Mouse (Mus musculus): ENCODE measurements around the gene Rfx7. TPM values are rescaled to one million over a fixed set of nuclear protein-coding genes. Genes with fewer than 3 reads are reported as not detected.
A peak's percentile ranks its signal among the peaks of the same experiment; 100 is the strongest.
"Not testable (repeated sequence)": the region's sequence is repeated elsewhere in the genome, so short reads cannot be mapped to it uniquely, and the experiment has no call there.

The Rfx7 gene
- polyA plus RNA-seq, 1 experiment: 54.6 TPM

DNA sequence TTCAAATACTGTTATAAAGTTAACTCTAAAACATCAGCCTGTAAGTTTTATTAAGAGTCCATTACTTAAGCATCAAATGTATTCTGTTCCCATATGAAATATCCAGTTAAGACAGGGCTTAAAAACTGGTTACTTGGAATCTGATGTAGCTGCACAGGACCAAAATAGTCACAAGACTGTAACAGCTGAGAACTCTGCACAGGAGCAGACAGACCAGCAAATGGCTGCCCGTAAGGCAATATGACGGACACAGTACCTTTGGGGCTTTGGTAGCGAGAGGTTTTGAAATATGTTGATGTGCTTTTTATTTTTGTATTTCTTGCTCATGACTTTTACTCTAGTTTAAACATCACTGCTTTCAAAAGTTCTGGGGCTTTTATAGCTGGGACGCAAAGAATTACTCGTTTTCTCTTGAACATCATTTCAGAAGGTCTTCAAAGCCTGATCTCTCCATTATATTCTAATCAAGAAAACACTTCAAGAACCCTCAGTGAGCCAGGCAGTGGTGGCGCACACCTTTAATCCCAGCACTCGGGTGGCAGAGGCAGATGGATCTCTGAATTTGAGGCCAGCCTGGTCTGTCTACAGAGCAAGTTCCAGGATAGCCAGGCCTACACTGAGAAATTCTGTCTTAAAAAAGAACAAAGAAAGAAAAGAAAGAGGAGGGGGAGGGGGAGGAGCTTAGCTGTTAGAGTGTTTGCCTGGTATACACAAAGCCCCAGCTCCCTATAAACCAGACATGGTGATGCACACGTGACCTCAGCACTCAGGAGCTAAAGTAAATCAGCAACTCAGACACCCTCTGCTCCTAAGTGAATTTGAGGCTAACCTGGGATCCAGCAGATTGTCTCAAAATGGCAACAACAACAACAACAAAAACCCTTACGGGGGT lies 107.2 kb downstream of the Rfx7 start:
- no peak for TF ChIP-seq POLR2A (IDR thresholded peaks at IDR 0.05; ENCODE audit: insufficient read depth, low read length)
- TF ChIP-seq EP300 (IDR thresholded peaks at IDR 0.05; ENCODE audit: insufficient read depth, low read depth, low read length): no peak
- TF ChIP-seq CTCF (IDR thresholded peaks at IDR 0.05; ENCODE audit: low read depth, low read length): no peak
- Histone ChIP-seq H3K4me3 (ENCODE audit: low read depth, low read length) (peak overlapping the region; percentile 61), H3K9ac (ENCODE audit: low read depth, poor library complexity, severe bottlenecking) (peak overlapping the region; percentile 62), H3K4me1 (ENCODE audit: control insufficient read depth, insufficient read depth, low read length) (peaks cover 6% of the 10 kb centered on the region), H3K9me3 (replicated peaks; ENCODE audit: control insufficient read depth, insufficient read depth, low read length, poor library complexity, severe bottlenecking) (no peaks in the 10 kb centered on the region), H3K27ac (ENCODE audit: insufficient read depth, low read length) (peak overlapping the region; percentile 93), H3K36me3 (ENCODE audit: control insufficient read depth, insufficient read depth, low read length, poor library complexity, severe bottlenecking) (no peaks in the 10 kb centered on the region), H3K27me3 (ENCODE audit: control insufficient read depth, insufficient read depth, low read length, poor library complexity, severe bottlenecking) (no peaks in the 10 kb centered on the region)

DNA sequence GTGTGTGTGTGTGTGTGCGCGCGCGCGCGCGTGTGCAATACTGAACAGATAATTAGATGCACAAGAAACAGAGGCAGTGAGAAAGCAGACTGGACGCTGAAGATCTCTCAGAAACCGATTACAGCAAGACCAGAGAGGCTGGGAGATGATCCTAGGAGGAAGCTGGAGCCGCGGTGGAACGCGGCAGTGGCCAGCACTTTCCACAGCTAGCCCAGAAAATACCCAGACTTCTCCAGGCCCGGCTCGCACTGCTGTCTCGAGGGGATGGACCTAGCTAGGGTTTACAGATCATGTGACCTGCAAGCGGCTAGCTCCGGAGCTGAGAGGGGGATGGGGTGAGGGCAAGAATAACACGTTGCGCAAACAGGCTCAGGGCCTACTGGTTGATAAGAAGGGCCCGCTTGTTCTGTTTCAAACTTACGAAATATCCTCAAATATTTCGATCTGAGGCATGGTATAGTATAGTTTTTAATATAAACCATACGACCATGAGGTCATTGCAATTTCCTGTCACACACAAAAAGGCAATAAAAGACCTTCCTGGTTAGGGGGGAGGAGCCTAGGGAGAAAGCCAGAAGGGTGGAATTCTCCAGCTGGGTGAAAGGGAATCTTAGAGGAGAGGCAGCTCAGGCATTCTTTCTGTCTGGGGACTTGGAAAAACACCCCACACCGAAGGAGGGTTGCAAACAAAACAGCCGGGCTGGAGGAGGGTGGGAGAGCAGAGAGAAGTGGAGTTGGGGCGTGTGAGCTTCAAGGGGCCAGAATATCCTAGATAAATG lies 108.0 kb downstream of the Rfx7 start:
- Histone ChIP-seq H3K4me3 (ENCODE audit: low read depth, low read length) (peak overlapping the region; percentile 61), H3K4me1 (ENCODE audit: control insufficient read depth, insufficient read depth, low read length) (peaks cover 7% of the 10 kb centered on the region), H3K9ac (ENCODE audit: low read depth, poor library complexity, severe bottlenecking) (peak overlapping the region; percentile 62), H3K27me3 (ENCODE audit: control insufficient read depth, insufficient read depth, low read length, poor library complexity, severe bottlenecking) (no peaks in the 10 kb centered on the region), H3K9me3 (replicated peaks; ENCODE audit: control insufficient read depth, insufficient read depth, low read length, poor library complexity, severe bottlenecking) (no peaks in the 10 kb centered on the region), H3K27ac (ENCODE audit: insufficient read depth, low read length) (peak overlapping the region; percentile 93), H3K36me3 (ENCODE audit: control insufficient read depth, insufficient read depth, low read length, poor library complexity, severe bottlenecking) (no peaks in the 10 kb centered on the region)
- TF ChIP-seq POLR2A (IDR thresholded peaks at IDR 0.05; ENCODE audit: insufficient read depth, low read length): peak; percentile 49
- TF ChIP-seq EP300 (IDR thresholded peaks at IDR 0.05; ENCODE audit: insufficient read depth, low read depth, low read length): peak; percentile 79; the same call in 1 of the 2 replicates
- TF ChIP-seq CTCF (IDR thresholded peaks at IDR 0.05; ENCODE audit: low read depth, low read length): no peak

DNA sequence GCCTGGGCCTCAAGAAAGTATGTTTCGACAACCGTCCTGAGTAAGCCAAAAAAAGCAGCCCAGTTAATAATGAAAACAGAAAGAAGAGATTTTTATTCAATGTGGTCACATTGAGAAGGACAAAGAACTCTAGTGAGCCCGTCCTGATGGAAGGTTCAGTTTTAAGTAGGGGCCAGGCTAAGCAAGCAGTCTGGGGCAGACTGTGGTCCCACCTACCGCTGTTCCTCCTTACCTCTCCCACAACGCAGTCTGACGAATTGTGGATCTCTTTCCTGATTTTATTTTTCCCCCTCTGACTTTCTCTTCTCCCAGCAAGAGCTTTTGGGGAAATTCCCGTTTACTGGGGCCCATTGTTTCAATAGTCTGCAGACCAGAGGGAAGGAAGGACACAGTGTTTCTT lies 108.6 kb downstream of the Rfx7 start:
- peak overlapping the region; percentile 93 for H3K27ac ChIP-seq (ENCODE audit: insufficient read depth, low read length)
- TF ChIP-seq CTCF (IDR thresholded peaks at IDR 0.05; ENCODE audit: low read depth, low read length) (no peak), EP300 (IDR thresholded peaks at IDR 0.05; ENCODE audit: insufficient read depth, low read depth, low read length) (no peak)
- no peak overlapping the region for H3K4me3 ChIP-seq (ENCODE audit: low read depth, low read length)

DNA sequence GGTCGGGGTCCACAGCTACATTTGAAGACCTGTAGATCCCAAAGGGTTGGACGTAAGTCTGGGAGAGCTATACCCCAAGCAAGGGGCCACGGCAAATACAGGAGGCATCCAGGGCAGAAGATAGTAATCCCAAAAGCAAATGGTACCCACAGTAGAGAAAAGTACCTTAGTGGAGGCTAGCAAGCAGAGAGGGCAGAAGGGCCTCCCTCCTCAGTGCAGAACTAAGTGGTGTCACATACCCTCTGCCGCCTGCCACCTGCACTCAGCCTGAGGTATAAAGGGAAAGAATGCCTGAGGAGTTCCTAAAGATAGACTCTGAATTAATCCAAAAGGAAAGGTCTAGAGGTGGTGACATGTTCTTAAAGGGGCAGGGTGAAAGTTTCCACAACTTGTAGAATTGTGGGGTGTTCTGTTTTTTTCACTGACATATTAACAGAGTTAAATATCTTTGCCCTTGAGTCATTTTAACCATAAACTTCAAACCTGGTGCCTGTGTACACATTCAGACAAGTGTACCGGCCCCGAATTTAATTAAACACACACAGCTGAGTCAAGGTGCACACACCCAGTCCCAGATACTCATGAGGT lies 109.1 kb downstream of the Rfx7 start:
- no peak overlapping the region for H3K4me3 ChIP-seq (ENCODE audit: low read depth, low read length)
- peak overlapping the region; percentile 62 for H3K9ac ChIP-seq (ENCODE audit: low read depth, poor library complexity, severe bottlenecking)
- H3K27ac ChIP-seq (ENCODE audit: insufficient read depth, low read length): peak overlapping the region; percentile 93
- no peaks in the 10 kb centered on the region for H3K9me3 ChIP-seq (replicated peaks; ENCODE audit: control insufficient read depth, insufficient read depth, low read length, poor library complexity, severe bottlenecking)
- no peaks in the 10 kb centered on the region for H3K27me3 ChIP-seq (ENCODE audit: control insufficient read depth, insufficient read depth, low read length, poor library complexity, severe bottlenecking)
- no peak for TF ChIP-seq EP300 (IDR thresholded peaks at IDR 0.05; ENCODE audit: insufficient read depth, low read depth, low read length)
- no peak for TF ChIP-seq POLR2A (IDR thresholded peaks at IDR 0.05; ENCODE audit: insufficient read depth, low read length)
- no peak for TF ChIP-seq CTCF (IDR thresholded peaks at IDR 0.05; ENCODE audit: low read depth, low read length)
- peaks cover 7% of the 10 kb centered on the region for H3K4me1 ChIP-seq (ENCODE audit: control insufficient read depth, insufficient read depth, low read length)
- no peaks in the 10 kb centered on the region for H3K36me3 ChIP-seq (ENCODE audit: control insufficient read depth, insufficient read depth, low read length, poor library complexity, severe bottlenecking)

More for the DNA sequence above, 108.6 kb downstream of the Rfx7 start:
- H3K9ac ChIP-seq (ENCODE audit: low read depth, poor library complexity, severe bottlenecking): peak overlapping the region; percentile 62
- H3K36me3 ChIP-seq (ENCODE audit: control insufficient read depth, insufficient read depth, low read length, poor library complexity, severe bottlenecking): no peaks in the 10 kb centered on the region
- H3K27me3 ChIP-seq (ENCODE audit: control insufficient read depth, insufficient read depth, low read length, poor library complexity, severe bottlenecking): no peaks in the 10 kb centered on the region
- H3K4me1 ChIP-seq (ENCODE audit: control insufficient read depth, insufficient read depth, low read length): peaks cover 7% of the 10 kb centered on the region
- H3K9me3 ChIP-seq (replicated peaks; ENCODE audit: control insufficient read depth, insufficient read depth, low read length, poor library complexity, severe bottlenecking): no peaks in the 10 kb centered on the region

DNA sequence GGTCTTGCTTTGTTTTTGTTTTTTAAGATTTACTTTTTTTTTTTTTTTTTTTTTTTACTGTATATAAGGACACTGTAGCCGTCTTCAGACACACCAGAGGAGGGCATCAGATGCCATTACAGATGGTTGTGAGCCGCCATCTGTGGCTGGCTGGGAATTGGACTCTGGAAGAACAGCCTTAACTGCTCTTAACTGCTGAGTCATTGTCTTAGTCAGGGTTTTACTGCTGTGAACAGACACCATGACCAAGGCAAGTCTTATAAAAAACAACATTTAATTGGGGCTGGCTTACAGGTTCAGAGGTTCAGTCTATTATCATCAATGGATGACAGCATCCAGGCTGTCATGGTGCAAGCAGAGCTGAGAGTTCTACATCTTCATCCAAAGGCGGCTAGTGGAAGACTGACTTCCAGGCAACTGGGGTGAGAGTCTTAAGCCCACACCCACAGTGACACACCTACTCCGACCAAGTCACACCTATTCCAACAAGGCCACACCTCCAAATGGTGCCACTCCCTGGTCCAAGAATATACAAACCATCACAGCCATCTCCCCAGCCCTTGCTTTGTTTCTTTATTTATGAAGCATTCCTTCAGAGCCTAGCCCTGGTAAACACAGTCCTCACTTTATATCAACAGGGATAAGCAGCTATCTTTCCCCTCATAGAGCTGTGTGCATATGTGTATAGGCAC lies 110.9 kb downstream of the Rfx7 start:
- H3K27me3 ChIP-seq (ENCODE audit: control insufficient read depth, insufficient read depth, low read length, poor library complexity, severe bottlenecking); H3K4me1 ChIP-seq (ENCODE audit: control insufficient read depth, insufficient read depth, low read length); H3K4me3 ChIP-seq (ENCODE audit: low read depth, low read length); H3K36me3 ChIP-seq (ENCODE audit: control insufficient read depth, insufficient read depth, low read length, poor library complexity, severe bottlenecking); H3K9me3 ChIP-seq (replicated peaks; ENCODE audit: control insufficient read depth, insufficient read depth, low read length, poor library complexity, severe bottlenecking): not testable (repeated sequence)
- peak overlapping the region; percentile 80 for H3K27ac ChIP-seq (ENCODE audit: insufficient read depth, low read length)
- H3K9ac ChIP-seq (ENCODE audit: low read depth, poor library complexity, severe bottlenecking): peak overlapping the region; percentile 41; the same call in 1 of the 2 replicates
